Mouse (Mus musculus): ENCODE measurements at regions not wholly inside any gene's neighbourhood (a gene's known extent, or its start where the extent isn't known, plus 50 kb on each side); places are given as distances from the start of the nearest gene placed in this dataset.

DNA sequence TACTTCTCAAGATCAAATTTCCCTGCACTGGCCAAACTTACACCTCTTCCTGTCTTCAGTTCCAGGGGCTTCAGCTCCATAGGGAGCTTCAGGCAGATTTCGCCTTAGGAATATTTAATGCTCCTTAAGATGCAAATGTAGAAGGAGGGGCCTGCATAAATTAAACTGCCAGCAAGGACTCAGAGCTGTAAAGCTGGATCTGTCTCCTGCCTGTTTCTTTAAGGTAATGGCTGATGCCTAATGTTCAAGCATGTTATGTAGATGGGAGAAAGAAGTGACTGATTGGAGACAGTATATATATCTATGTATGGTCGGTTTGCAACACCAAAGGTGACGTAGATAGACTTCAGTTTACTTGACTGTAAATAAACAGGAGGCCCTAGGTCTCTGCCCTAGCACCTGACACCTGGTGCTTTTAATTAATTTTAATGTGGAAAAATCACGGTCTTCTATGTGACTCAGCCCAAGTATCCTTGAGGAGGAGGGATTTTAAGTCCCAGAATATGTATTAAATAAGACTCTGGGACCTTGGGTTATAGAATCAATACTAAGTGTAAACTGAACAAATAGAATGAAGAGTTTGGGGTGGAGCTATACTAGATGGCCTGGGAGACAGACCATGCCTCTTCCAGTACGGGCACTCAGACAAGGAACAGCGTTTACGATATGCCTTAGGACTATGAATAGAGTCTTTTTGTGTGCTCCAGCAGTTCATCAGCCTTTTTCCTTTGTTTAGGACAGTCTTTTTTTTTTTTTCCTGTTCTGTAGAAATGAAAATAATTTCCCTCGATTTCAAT is 651.7 kb upstream of the Lmcd1 start:
- no peak overlapping the region for H3K27ac ChIP-seq (ENCODE audit: insufficient read depth, low read depth, low read length)
- WGBS, result 61% methylated on average over 8 of the region's 8 CpGs
- no peaks in the 10 kb centered on the region for H3K4me1 ChIP-seq (ENCODE audit: control insufficient read depth, insufficient read depth, insufficient read length, low read length)
- no peaks in the 10 kb centered on the region for H3K27me3 ChIP-seq (ENCODE audit: control insufficient read depth, insufficient read depth, low read length)
- TF ChIP-seq CTCF (IDR thresholded peaks at IDR 0.05; ENCODE audit: extremely low read depth, insufficient read length, insufficient replicate concordance, low read depth, low read length) (no peak), POLR2A (IDR thresholded peaks at IDR 0.05; ENCODE audit: low read depth, low read length) (no peak)
- H3K4me3 ChIP-seq (ENCODE audit: low read depth, low read length), result no peak overlapping the region
- H3K36me3 ChIP-seq (ENCODE audit: control insufficient read depth, insufficient read depth, low read length), result no peaks in the 10 kb centered on the region

DNA sequence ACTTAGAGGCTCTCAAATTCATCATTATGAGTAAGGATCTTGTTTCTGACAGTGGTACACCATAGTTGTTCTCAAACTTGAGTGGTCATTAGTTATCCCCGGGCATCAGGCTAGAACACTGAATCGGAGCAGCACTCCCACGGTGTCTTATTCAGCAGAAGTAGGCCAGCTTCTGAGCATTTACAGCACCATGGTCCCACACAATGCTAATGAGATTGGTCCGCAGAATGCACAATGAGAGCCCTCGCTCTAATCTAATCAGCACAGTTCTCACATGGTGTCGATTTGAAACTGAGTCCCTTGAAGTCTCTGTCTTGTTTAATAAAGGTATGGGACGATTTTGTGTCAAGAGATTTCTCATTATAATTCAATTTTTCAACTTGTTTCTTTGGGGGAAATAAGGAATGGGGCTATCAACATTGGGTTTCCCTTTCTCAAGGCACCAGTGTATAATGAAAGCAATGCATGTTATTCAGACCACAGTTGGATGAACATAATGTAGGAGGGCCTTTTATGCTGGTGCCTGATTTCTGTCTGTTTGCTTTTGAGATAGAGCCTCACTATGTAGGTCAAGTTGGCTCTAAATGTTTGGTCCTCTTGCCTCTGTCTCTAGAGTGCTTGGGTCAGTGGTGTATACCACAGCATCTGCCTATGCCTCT is 650.9 kb upstream of the Lmcd1 start:
- H3K27ac ChIP-seq (ENCODE audit: insufficient read depth, low read depth, low read length), result no peak overlapping the region
- H3K4me1 ChIP-seq (ENCODE audit: control insufficient read depth, insufficient read depth, insufficient read length, low read length), result no peaks in the 10 kb centered on the region
- no peaks in the 10 kb centered on the region for H3K36me3 ChIP-seq (ENCODE audit: control insufficient read depth, insufficient read depth, low read length)
- no peak overlapping the region for H3K4me3 ChIP-seq (ENCODE audit: low read depth, low read length)
- TF ChIP-seq CTCF (IDR thresholded peaks at IDR 0.05; ENCODE audit: extremely low read depth, insufficient read length, insufficient replicate concordance, low read depth, low read length), result no peak
- no peaks in the 10 kb centered on the region for H3K27me3 ChIP-seq (ENCODE audit: control insufficient read depth, insufficient read depth, low read length)
- WGBS, result 79% methylated on average over 7 of the region's 7 CpGs

DNA sequence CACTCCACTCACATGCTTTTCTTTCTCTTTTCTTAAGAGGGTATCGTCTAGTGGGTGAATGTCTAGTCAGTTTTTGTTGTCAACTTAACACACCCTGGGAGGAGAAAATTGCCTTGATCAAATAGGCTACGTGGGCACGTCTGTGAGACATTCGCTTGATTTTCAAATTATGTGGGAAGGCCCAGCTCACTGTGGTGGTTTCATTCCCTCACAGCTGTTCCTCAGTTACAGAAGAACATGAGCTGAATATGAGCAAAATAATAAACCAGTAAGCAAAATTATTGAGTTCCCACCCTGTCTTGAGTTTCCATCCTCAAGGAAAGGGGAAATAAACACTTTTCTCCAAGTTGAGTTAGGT is 650.4 kb upstream of the Lmcd1 start:
- no peak overlapping the region for H3K4me3 ChIP-seq (ENCODE audit: low read depth, low read length)
- 89% methylated on average over 4 of the region's 4 CpGs for WGBS
- no peaks in the 10 kb centered on the region for H3K27me3 ChIP-seq (ENCODE audit: control insufficient read depth, insufficient read depth, low read length)
- no peak overlapping the region for H3K27ac ChIP-seq (ENCODE audit: insufficient read depth, low read depth, low read length)
- H3K36me3 ChIP-seq (ENCODE audit: control insufficient read depth, insufficient read depth, low read length), result no peaks in the 10 kb centered on the region
- TF ChIP-seq CTCF (IDR thresholded peaks at IDR 0.05; ENCODE audit: extremely low read depth, insufficient read length, insufficient replicate concordance, low read depth, low read length), result no peak
- TF ChIP-seq POLR2A (IDR thresholded peaks at IDR 0.05; ENCODE audit: low read depth, low read length), result no peak
- H3K4me1 ChIP-seq (ENCODE audit: control insufficient read depth, insufficient read depth, insufficient read length, low read length), result no peaks in the 10 kb centered on the region

DNA sequence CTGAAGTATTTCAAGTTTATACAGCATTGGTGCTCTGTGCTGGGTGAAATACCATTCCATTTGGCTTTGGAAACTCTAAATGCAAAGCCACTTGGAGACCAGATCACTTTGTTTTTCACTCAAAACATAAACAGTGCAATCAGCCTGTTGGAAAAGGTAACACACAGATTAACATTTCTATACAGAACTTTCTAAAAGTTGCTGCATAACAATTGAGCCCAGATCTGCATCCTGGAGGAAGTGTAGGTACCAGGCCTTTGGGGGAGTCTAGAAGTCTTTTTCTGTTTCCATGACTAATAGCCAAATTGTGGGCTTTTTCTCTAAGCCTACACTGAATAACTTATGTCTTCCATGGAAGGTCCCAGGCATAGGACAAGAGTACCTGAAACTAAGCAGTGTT is 648.1 kb upstream of the Lmcd1 start:
- no peaks in the 10 kb centered on the region for H3K36me3 ChIP-seq (ENCODE audit: control insufficient read depth, insufficient read depth, low read length)
- TF ChIP-seq CTCF (IDR thresholded peaks at IDR 0.05; ENCODE audit: extremely low read depth, insufficient read length, insufficient replicate concordance, low read depth, low read length) (no peak), POLR2A (IDR thresholded peaks at IDR 0.05; ENCODE audit: low read depth, low read length) (no peak)
- no peak overlapping the region for H3K4me3 ChIP-seq (ENCODE audit: low read depth, low read length)
- no peaks in the 10 kb centered on the region for H3K27me3 ChIP-seq (ENCODE audit: control insufficient read depth, insufficient read depth, low read length)
- no peak overlapping the region for H3K27ac ChIP-seq (ENCODE audit: insufficient read depth, low read depth, low read length)
- no peaks in the 10 kb centered on the region for H3K4me1 ChIP-seq (ENCODE audit: control insufficient read depth, insufficient read depth, insufficient read length, low read length)

DNA sequence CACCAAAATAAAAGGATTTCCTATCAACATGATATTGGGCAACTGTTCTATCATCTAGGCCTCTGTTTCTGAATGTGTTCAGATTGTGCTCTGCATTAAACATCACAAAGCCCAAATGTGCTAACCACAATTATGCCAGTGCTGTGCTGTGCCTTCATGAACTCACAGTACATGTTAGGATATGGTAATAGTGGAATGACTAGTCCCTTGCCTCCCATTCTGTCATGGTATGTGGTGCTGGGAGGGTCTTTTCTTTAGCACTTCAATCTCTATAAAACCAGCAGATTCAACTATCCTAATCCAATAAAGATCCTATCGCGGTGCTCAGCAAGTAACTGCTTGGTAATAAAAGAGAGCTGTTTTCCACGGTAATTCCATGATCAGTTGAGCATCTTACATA is 620.8 kb upstream of the Lmcd1 start:
- Histone ChIP-seq H3K36me3 (ENCODE audit: control insufficient read depth, insufficient read depth, low read length) (no peaks in the 10 kb centered on the region), H3K4me1 (ENCODE audit: control insufficient read depth, insufficient read depth, insufficient read length, low read length) (no peaks in the 10 kb centered on the region), H3K27me3 (ENCODE audit: control insufficient read depth, insufficient read depth, low read length) (no peaks in the 10 kb centered on the region), H3K4me3 (ENCODE audit: low read depth, low read length) (no peak overlapping the region), H3K27ac (ENCODE audit: insufficient read depth, low read depth, low read length) (no peak overlapping the region)
- TF ChIP-seq POLR2A (IDR thresholded peaks at IDR 0.05; ENCODE audit: low read depth, low read length) (no peak), CTCF (IDR thresholded peaks at IDR 0.05; ENCODE audit: extremely low read depth, insufficient read length, insufficient replicate concordance, low read depth, low read length) (no peak)
- WGBS, result 92% methylated on average over 3 of the region's 3 CpGs

DNA sequence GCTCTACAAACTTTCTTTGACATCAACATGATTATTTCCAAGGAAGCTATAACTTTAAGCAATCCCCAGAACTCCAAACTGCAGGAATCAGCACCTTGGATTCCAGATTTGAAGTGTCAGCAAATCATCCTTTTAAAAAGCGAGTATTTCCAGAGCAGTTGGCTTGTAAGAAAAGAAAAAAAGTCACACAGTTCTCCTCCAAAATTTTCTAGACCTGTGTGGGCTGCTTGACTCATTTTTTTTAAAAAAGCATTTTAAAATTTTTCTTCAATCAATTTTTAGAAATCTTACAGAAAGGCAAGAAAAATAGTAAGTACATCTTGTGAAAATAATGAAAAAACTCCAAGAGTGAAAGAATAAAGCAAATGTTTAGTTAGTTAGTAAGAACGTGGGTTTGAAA is 613.6 kb upstream of the Lmcd1 start:
- no peaks in the 10 kb centered on the region for H3K27me3 ChIP-seq (ENCODE audit: control insufficient read depth, insufficient read depth, low read length)
- no peak for TF ChIP-seq POLR2A (IDR thresholded peaks at IDR 0.05; ENCODE audit: low read depth, low read length)
- TF ChIP-seq CTCF (IDR thresholded peaks at IDR 0.05; ENCODE audit: extremely low read depth, insufficient read length, insufficient replicate concordance, low read depth, low read length), result no peak
- H3K36me3 ChIP-seq (ENCODE audit: control insufficient read depth, insufficient read depth, low read length), result no peaks in the 10 kb centered on the region
- H3K27ac ChIP-seq (ENCODE audit: insufficient read depth, low read depth, low read length), result no peak overlapping the region
- 48% methylated on average over 2 of the region's 2 CpGs for WGBS
- no peaks in the 10 kb centered on the region for H3K4me1 ChIP-seq (ENCODE audit: control insufficient read depth, insufficient read depth, insufficient read length, low read length)
- H3K4me3 ChIP-seq (ENCODE audit: low read depth, low read length), result no peak overlapping the region

DNA sequence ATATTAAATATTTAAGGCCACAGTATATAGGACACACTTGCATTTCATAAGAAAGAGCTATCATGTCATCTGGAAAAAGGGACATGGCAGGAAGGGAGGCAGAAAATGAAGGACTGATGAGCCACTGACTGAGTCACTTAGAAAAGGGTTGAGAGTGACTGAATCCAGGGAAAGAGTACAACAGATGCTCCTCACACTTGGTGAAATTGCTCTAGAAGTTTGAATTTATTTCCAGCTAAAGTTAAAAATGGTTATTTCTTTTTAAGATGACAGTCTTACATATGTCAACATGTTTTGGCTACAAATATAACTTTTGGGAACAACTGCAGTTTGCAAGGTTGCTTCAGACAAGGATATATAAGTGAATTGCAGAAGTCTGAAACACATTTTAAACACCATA is 609.0 kb upstream of the Lmcd1 start:
- TF ChIP-seq CTCF (IDR thresholded peaks at IDR 0.05; ENCODE audit: extremely low read depth, insufficient read length, insufficient replicate concordance, low read depth, low read length) (no peak), POLR2A (IDR thresholded peaks at IDR 0.05; ENCODE audit: low read depth, low read length) (no peak)
- Histone ChIP-seq H3K4me3 (ENCODE audit: low read depth, low read length) (no peak overlapping the region), H3K27ac (ENCODE audit: insufficient read depth, low read depth, low read length) (no peak overlapping the region), H3K4me1 (ENCODE audit: control insufficient read depth, insufficient read depth, insufficient read length, low read length) (no peaks in the 10 kb centered on the region), H3K36me3 (ENCODE audit: control insufficient read depth, insufficient read depth, low read length) (no peaks in the 10 kb centered on the region), H3K27me3 (ENCODE audit: control insufficient read depth, insufficient read depth, low read length) (no peaks in the 10 kb centered on the region)
